Mouse (Mus musculus): ENCODE results near the gene Mrpl48. TPM values are rescaled to one million over a fixed set of nuclear protein-coding genes. Genes with fewer than 3 reads are reported as not detected.

The Mrpl48 gene
- polyA plus RNA-seq, 1 experiment: 96.5 TPM

- under 1% methylated on average over 102 of the region's 105 CpGs for WGBS
- Histone ChIP-seq H3K4me1 (ENCODE audit: control insufficient read depth, insufficient read depth, low read length) (peaks cover 3% of the 10 kb centered on the region; the same call in 1 of the 2 replicates), H3K27ac (ENCODE audit: insufficient read depth, low read length) (peak within 1 kb of the TSS; percentile 92), H3K4me3 (replicated peaks; ENCODE audit: insufficient read depth, low read depth, low read length) (peak within 1 kb of the TSS; percentile 75), H3K27me3 (ENCODE audit: control insufficient read depth, insufficient read depth, low read length) (no peaks in the 10 kb centered on the region)
- peak; percentile 97 to 99 for DNase-seq
- TF ChIP-seq POLR2A (IDR thresholded peaks at IDR 0.05; ENCODE audit: borderline replicate concordance, insufficient read depth, low read length): peak; percentile 92
- TF ChIP-seq CTCF (IDR thresholded peaks at IDR 0.05; ENCODE audit: borderline replicate concordance, insufficient read depth, low read depth, low read length): no peak
These were observed 629 bp downstream of the Mrpl48 start, which contains the start of gene Rab6a for GRCm38 (mm10) chr7:100607214-100608129. TSS of gene Rab6a (plus strand) at chr7:100607410.

- DNase-seq: no peak
- Histone ChIP-seq H3K4me3 (replicated peaks; ENCODE audit: insufficient read depth, low read depth, low read length) (no peak overlapping the region), H3K27ac (ENCODE audit: insufficient read depth, low read length) (no peak overlapping the region), H3K27me3 (ENCODE audit: control insufficient read depth, insufficient read depth, low read length) (no peaks in the 10 kb centered on the region), H3K4me1 (ENCODE audit: control insufficient read depth, insufficient read depth, low read length) (no peaks in the 10 kb centered on the region)
- 54% methylated on average over 5 of the region's 5 CpGs for WGBS
- TF ChIP-seq CTCF (IDR thresholded peaks at IDR 0.05; ENCODE audit: borderline replicate concordance, insufficient read depth, low read depth, low read length): no peak
- TF ChIP-seq POLR2A (IDR thresholded peaks at IDR 0.05; ENCODE audit: borderline replicate concordance, insufficient read depth, low read length): no peak
These were observed 7.9 kb downstream of the Mrpl48 start for GRCm38 (mm10) chr7:100600211-100600610.

- no peak overlapping the region for H3K4me3 ChIP-seq (replicated peaks; ENCODE audit: insufficient read depth, low read depth, low read length)
- H3K4me1 ChIP-seq (ENCODE audit: control insufficient read depth, insufficient read depth, low read length): no peaks in the 10 kb centered on the region
- TF ChIP-seq POLR2A (IDR thresholded peaks at IDR 0.05; ENCODE audit: borderline replicate concordance, insufficient read depth, low read length) (no peak), CTCF (IDR thresholded peaks at IDR 0.05; ENCODE audit: borderline replicate concordance, insufficient read depth, low read depth, low read length) (no peak)
- H3K27me3 ChIP-seq (ENCODE audit: control insufficient read depth, insufficient read depth, low read length): no peaks in the 10 kb centered on the region
- H3K27ac ChIP-seq (ENCODE audit: insufficient read depth, low read length): no peak overlapping the region
- no peak for DNase-seq
These were observed 14.8 kb downstream of the Mrpl48 start for GRCm38 (mm10) chr7:100593349-100593748.

- Histone ChIP-seq H3K27me3 (ENCODE audit: control insufficient read depth, insufficient read depth, low read length) (no peaks in the 10 kb centered on the region), H3K4me3 (replicated peaks; ENCODE audit: insufficient read depth, low read depth, low read length) (peak overlapping the region; percentile 96), H3K27ac (ENCODE audit: insufficient read depth, low read length) (no peak overlapping the region; the same call in 1 of the 2 replicates), H3K4me1 (ENCODE audit: control insufficient read depth, insufficient read depth, low read length) (no peaks in the 10 kb centered on the region)
- WGBS: 6% methylated on average over 2 of the region's 2 CpGs
- DNase-seq: no peak
- no peak for TF ChIP-seq POLR2A (IDR thresholded peaks at IDR 0.05; ENCODE audit: borderline replicate concordance, insufficient read depth, low read length)
- TF ChIP-seq CTCF (IDR thresholded peaks at IDR 0.05; ENCODE audit: borderline replicate concordance, insufficient read depth, low read depth, low read length): no peak
These were observed 16.6 kb downstream of the Mrpl48 start for GRCm38 (mm10) chr7:100591522-100591852.

GRCm38 (mm10) chr7:100590845-100591521 lies 17.1 kb downstream of the Mrpl48 start:
- DNase-seq: peak; percentile 83 to 85
- TF ChIP-seq POLR2A (IDR thresholded peaks at IDR 0.05; ENCODE audit: borderline replicate concordance, insufficient read depth, low read length): peak; percentile 52; the same call in 1 of the 2 replicates
- TF ChIP-seq CTCF (IDR thresholded peaks at IDR 0.05; ENCODE audit: borderline replicate concordance, insufficient read depth, low read depth, low read length): no peak
- peak overlapping the region; percentile 89 for H3K27ac ChIP-seq (ENCODE audit: insufficient read depth, low read length)
- no peaks in the 10 kb centered on the region for H3K27me3 ChIP-seq (ENCODE audit: control insufficient read depth, insufficient read depth, low read length)
- no peaks in the 10 kb centered on the region for H3K4me1 ChIP-seq (ENCODE audit: control insufficient read depth, insufficient read depth, low read length)
- WGBS: under 1% methylated on average over 20 of the region's 20 CpGs
- H3K4me3 ChIP-seq (replicated peaks; ENCODE audit: insufficient read depth, low read depth, low read length): peak overlapping the region; percentile 96

GRCm38 (mm10) chr7:100590504-100590844 lies 17.6 kb downstream of the Mrpl48 start:
- no peak for TF ChIP-seq CTCF (IDR thresholded peaks at IDR 0.05; ENCODE audit: borderline replicate concordance, insufficient read depth, low read depth, low read length)
- no peak for TF ChIP-seq POLR2A (IDR thresholded peaks at IDR 0.05; ENCODE audit: borderline replicate concordance, insufficient read depth, low read length)
- Histone ChIP-seq H3K4me3 (replicated peaks; ENCODE audit: insufficient read depth, low read depth, low read length) (peak overlapping the region; percentile 96), H3K27me3 (ENCODE audit: control insufficient read depth, insufficient read depth, low read length) (no peaks in the 10 kb centered on the region), H3K27ac (ENCODE audit: insufficient read depth, low read length) (peak overlapping the region; percentile 89), H3K4me1 (ENCODE audit: control insufficient read depth, insufficient read depth, low read length) (no peaks in the 10 kb centered on the region)
- 35% methylated on average over 7 of the region's 7 CpGs for WGBS
- no peak for DNase-seq

- DNase-seq: no peak
- H3K4me1 ChIP-seq (ENCODE audit: control insufficient read depth, insufficient read depth, low read length): no peaks in the 10 kb centered on the region
- no peak for TF ChIP-seq CTCF (IDR thresholded peaks at IDR 0.05; ENCODE audit: borderline replicate concordance, insufficient read depth, low read depth, low read length)
- H3K27me3 ChIP-seq (ENCODE audit: control insufficient read depth, insufficient read depth, low read length): no peaks in the 10 kb centered on the region
- H3K4me3 ChIP-seq (replicated peaks; ENCODE audit: insufficient read depth, low read depth, low read length): no peak overlapping the region
- 68% methylated on average over 1 of the region's 1 CpGs for WGBS
- H3K27ac ChIP-seq (ENCODE audit: insufficient read depth, low read length): no peak overlapping the region
These were observed 18.3 kb downstream of the Mrpl48 start for GRCm38 (mm10) chr7:100589816-100590215.

Measured in cerebellum, adult 2 months (tissue).